Mouse (Mus musculus) heart, embryonic 15.5 days (tissue): ENCODE data around the gene Uhrf1bp1l. TPM values are rescaled to one million over a fixed set of nuclear protein-coding genes. Genes with fewer than 3 reads are reported as not detected.
A peak's percentile ranks its signal among the peaks of the same experiment; 100 is the strongest.
"Not testable (repeated sequence)": the region's sequence is repeated elsewhere in the genome, so short reads cannot be mapped to it uniquely, and the experiment has no call there.

Experiments
- ATAC-seq: fragments of 200-750 bp; cut with Nextera tagmentation; replicated peaks from 2 replicates; pipeline ENCODE4 v1.8.0; 2017; ENCODE audit warnings: low read depth, moderate TSS enrichment; ENCODE audit not compliant: insufficient number of reproducible peaks, insufficient read depth, low FRiP score
- H3K27ac ChIP-seq: fragments of 300-500 bp; sonication (generic); 2 replicates; pipeline ENCODE4 v1.5.1; 2015; ENCODE audit warnings: mild to moderate bottlenecking, inconsistent platforms
- H3K27me3 ChIP-seq: fragments of 300-500 bp; sonication (generic); 2 replicates; pipeline ENCODE4 v1.6.1; 2015; ENCODE audit warnings: inconsistent platforms
- H3K36me3 ChIP-seq: fragments of 300-500 bp; sonication (generic); 2 replicates; pipeline ENCODE4 v1.6.1; 2015; ENCODE audit warnings: mild to moderate bottlenecking, inconsistent platforms
- H3K4me1 ChIP-seq: fragments of 300-500 bp; sonication (generic); replicated peaks from 2 replicates; pipeline ENCODE4 v1.6.1; 2015; ENCODE audit warnings: inconsistent platforms
- H3K4me2 ChIP-seq: fragments of 300-500 bp; sonication (generic); 2 replicates; pipeline ENCODE4 v1.6.1; 2015; ENCODE audit warnings: inconsistent platforms, mild to moderate bottlenecking, moderate library complexity
- H3K4me3 ChIP-seq: fragments of 300-500 bp; sonication (generic); 2 replicates; pipeline ENCODE4 v1.5.1; 2015; ENCODE audit warnings: mild to moderate bottlenecking, inconsistent platforms
- H3K9ac ChIP-seq: fragments of 300-500 bp; sonication (generic); 2 replicates; pipeline ENCODE4 v1.6.1; 2015; ENCODE audit warnings: mild to moderate bottlenecking, inconsistent platforms
- H3K9me3 ChIP-seq: fragments of 300-500 bp; sonication (generic); replicated peaks from 2 replicates; pipeline ENCODE4 v1.6.1; 2016; ENCODE audit warnings: inconsistent platforms
- WGBS: fragments of 180-500 bp; shearing (Covaris S2); methylation state at CpG from one replicate; pipeline ENCODE4 v1.1.7; 2015; ENCODE audit warnings: mixed read lengths; 5-methylcytosine and 5-hydroxymethylcytosine counted together
- polyA plus RNA-seq: library from polyadenylated mRNA; unstranded; fragments of >200 nt; fragmentation: Nextera tagmentation; extraction: Ambion mirVana; gene quantifications from 2 replicates; pipeline ENCODE4 v1.2.1, GENCODE M21; 2015

The Uhrf1bp1l gene
- polyA plus RNA-seq: 18.0 and 19.2 TPM in 2 replicates

DNA sequence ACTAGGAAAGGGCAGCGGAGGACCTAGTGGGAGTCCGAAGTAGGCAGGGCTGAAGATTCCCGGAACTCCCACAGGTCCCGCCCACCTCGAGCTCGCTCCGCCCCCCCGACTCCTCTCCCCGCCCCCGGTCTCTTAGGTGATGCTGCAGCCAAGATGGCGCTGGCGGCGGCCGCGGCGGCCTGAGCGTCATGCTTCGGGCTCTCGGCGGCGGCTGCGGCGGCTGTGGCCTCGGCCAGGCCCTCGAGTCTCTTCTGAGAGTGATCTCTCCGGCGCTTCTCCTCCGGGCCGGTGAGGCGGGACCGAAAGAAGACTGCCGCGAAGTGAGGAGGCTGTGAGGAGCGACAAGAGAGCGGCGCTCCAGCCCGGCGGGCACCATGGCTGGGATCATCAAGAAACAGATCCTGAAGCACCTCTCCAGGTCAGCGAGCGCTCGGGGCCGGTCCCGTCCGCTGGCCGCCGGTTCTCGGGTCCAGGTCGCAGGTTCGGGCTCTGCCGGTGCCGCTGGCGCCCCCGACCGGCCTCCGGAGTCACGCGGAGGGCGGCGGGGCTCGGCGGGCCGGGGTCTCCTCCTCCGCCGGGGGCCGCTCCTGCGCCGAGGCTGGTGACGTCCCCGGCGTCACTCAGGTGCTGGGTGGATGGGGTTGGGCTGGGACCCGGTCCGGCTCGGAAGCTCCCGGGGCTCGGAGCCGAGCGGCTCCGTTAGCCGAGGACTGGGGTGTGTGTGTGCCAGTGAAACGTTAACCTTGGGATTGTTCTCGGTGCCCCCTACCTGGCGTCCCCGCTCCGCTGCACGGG, at the start of gene Uhrf1bp1l:
TSS of gene Uhrf1bp1l (plus strand) at position 121 of the 795 bp plus-strand sequence.
- H3K4me2 ChIP-seq: peak within 1 kb of the TSS; percentile 61
- H3K4me1 ChIP-seq: peaks cover 18% of the 10 kb centered on the region
- H3K27me3 ChIP-seq: no peaks in the 10 kb centered on the region
- WGBS: under 1% methylated on average over 85 of the region's 85 CpGs
- H3K9me3 ChIP-seq: no peaks in the 10 kb centered on the region
- peak; percentile 94 for ATAC-seq
- peak within 1 kb of the TSS; percentile 63 for H3K9ac ChIP-seq
- H3K4me3 ChIP-seq: peak within 1 kb of the TSS; percentile 63
- peak within 1 kb of the TSS; percentile 80 for H3K27ac ChIP-seq
- no peaks in the 10 kb centered on the region for H3K36me3 ChIP-seq

DNA sequence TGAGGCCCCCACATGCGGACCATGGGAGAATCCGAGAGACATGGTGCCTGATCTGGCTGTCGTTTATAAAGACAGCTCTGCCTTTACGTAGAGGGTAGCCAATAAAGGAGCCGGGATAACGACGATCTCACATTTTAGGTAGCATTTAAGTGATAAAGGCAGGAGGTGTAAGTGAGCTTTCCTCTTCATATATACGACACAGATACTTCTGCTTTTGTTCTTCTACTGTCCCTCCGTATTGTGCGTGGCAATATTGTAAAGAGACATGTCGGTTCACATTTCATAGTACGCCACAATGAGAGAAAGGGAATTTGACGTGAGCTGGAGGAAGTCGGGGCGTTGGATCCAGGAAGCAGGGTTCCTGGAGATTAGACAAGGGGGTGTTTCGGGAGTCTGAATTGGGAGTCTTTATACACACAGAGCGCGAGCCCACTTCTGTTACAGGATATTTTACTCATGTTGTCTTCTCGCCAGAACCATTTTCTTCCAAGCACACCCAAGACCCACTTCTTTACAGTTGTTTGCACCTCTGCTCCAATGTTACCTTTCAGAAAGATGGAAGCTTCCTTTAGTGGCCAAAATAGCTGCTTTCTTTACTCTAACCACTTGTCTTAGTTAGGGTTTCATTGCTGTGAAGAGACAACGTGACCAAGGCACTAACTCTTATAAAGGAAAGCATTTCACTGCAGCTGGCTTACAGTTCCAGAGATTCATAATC, 49.4 kb upstream of the Uhrf1bp1l start:
- Histone ChIP-seq H3K4me1 (no peaks in the 10 kb centered on the region), H3K36me3 (no peaks in the 10 kb centered on the region), H3K9ac (no peak overlapping the region), H3K4me2 (no peak overlapping the region; the same call in 1 of the 2 replicates), H3K4me3 (no peak overlapping the region), H3K27ac (no peak overlapping the region), H3K9me3 (no peaks in the 10 kb centered on the region), H3K27me3 (no peaks in the 10 kb centered on the region)
- 66% methylated on average over 20 of the region's 20 CpGs for WGBS
- no peak for ATAC-seq

DNA sequence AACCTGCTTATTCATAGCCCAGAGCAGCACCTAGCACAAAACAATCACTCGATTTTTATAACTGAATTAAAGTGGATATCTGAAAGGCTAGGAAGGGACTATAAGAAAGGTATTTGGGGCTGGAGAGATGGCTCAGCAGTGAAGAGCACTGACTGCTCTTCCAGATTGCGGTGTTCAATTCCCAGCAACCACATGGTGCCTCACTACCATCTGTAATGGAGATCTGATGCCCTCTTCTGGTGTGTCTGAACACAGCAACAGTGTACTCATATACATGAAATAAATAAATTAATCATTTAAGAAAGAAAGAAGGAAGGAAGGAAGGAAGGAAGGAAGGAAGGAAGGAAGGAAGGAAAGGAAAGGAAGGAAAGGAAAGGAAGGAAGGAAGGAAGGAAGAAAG, 48.5 kb upstream of the Uhrf1bp1l start:
- ATAC-seq, H3K4me3 ChIP-seq: not testable (repeated sequence)
- WGBS: 53% methylated on average over 2 of the region's 2 CpGs

DNA sequence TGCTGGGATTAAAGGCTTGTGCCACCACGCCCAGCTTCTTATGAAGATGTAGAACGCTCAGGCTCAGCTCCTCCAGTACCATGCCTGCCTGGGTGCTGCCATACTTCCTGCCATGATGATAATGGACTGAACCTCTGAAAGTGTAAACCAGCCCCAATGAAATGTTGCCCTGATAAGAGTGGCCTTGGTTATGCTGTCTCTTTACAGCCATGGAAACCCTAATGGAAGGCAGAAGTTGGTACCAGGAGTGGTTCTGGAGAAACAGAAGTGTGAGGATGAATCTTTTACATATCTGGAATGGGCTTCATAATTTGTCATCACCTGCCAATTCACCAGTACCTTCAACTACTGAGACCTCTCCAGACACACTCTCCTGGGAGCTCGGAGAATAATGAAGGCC, 46.8 kb upstream of the Uhrf1bp1l start:
- no peaks in the 10 kb centered on the region for H3K36me3 ChIP-seq
- no peak overlapping the region for H3K27ac ChIP-seq
- WGBS: 86% methylated on average over 3 of the region's 3 CpGs

More for the DNA sequence above, 48.5 kb upstream of the Uhrf1bp1l start:
- not testable (repeated sequence) for H3K36me3 ChIP-seq, H3K4me1 ChIP-seq, H3K9me3 ChIP-seq, H3K27me3 ChIP-seq, H3K4me2 ChIP-seq, H3K27ac ChIP-seq, H3K9ac ChIP-seq

DNA sequence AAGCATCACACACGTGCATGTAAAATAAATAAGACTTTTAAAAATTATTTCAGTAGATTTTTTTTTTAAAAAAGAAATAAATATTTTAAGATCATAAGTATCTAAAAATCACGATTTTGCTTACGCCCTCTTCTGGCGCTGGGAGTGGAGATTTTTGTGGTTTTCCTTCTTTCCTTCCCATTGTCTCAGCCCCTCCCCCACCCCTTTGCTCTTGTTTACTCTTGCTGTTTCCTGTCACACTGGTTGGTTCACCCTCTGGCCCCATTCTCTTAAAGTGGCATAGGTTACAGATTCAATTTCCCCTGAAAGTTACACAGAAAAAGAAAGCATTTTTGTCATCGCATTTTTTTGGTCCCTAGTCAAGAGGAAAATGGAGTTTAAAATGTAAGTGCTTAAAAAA, 41.7 kb upstream of the Uhrf1bp1l start:
- H3K27me3 ChIP-seq: no peaks in the 10 kb centered on the region
- H3K4me2 ChIP-seq: no peak overlapping the region
- WGBS: 42% methylated on average over 5 of the region's 5 CpGs
- H3K36me3 ChIP-seq: no peaks in the 10 kb centered on the region
- no peak overlapping the region for H3K9ac ChIP-seq
- H3K4me3 ChIP-seq: no peak overlapping the region
- H3K9me3 ChIP-seq: no peaks in the 10 kb centered on the region
- ATAC-seq: no peak
- H3K4me1 ChIP-seq: no peaks in the 10 kb centered on the region
- H3K27ac ChIP-seq: no peak overlapping the region

More for the DNA sequence above, 46.8 kb upstream of the Uhrf1bp1l start:
- Histone ChIP-seq H3K4me3 (no peak overlapping the region), H3K4me2 (no peak overlapping the region), H3K27me3 (no peaks in the 10 kb centered on the region), H3K4me1 (no peaks in the 10 kb centered on the region), H3K9me3 (no peaks in the 10 kb centered on the region), H3K9ac (no peak overlapping the region)
- no peak for ATAC-seq

DNA sequence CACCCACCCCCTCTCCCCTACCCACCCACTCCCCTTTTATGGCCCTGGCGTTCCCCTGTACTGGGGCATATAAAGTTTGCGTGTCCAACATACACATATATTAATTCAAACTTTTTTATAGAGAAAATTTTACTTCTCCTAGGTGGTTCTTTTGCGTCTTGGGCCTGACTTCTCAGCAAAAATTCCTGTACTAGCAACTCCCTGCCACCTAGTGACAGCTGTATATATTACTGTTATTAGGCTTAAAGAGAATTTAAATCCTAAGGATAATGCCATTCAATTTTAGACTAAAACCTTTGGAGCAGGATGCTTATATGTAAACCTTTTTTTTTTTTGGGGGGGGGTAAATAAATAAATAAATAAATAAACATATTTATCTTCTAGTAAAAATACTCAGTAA, 37.4 kb upstream of the Uhrf1bp1l start:
- Histone ChIP-seq H3K36me3 (peaks cover 9% of the 10 kb centered on the region), H3K9ac (no peak overlapping the region), H3K4me3 (no peak overlapping the region), H3K27me3 (no peaks in the 10 kb centered on the region), H3K27ac (no peak overlapping the region), H3K4me2 (no peak overlapping the region), H3K9me3 (no peaks in the 10 kb centered on the region), H3K4me1 (no peaks in the 10 kb centered on the region)
- WGBS: 81% methylated on average over 3 of the region's 3 CpGs
- no peak for ATAC-seq

DNA sequence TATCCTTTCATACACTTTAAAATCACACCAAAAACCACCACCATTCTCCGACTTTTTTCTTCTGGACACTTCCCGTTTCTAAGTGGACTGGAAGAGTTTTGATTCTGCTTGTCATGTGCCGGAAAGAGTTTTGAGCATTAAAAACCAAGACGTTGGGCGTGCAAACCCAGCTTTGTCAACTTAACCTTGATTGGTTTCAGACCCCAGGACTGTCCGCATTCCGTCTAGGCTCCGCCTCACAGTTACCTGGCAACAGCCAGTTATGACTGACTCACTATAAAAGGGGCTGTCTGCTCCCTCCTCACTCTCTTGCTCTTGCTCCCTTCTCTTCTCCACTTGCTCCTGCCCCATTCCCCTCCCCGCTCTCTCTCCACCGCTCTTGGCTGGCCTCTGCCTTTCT, 36.1 kb upstream of the Uhrf1bp1l start:
- Histone ChIP-seq H3K4me3 (peak overlapping the region; percentile 12), H3K27me3 (no peaks in the 10 kb centered on the region), H3K4me1 (no peaks in the 10 kb centered on the region), H3K9me3 (no peaks in the 10 kb centered on the region), H3K27ac (no peak overlapping the region), H3K4me2 (peak overlapping the region; percentile 38), H3K36me3 (peaks cover 23% of the 10 kb centered on the region), H3K9ac (no peak overlapping the region)
- 0 out of 2 replicates have a peak, but pooled peaks have one; percentile 58 for ATAC-seq
- 26% methylated on average over 10 of the region's 10 CpGs for WGBS

DNA sequence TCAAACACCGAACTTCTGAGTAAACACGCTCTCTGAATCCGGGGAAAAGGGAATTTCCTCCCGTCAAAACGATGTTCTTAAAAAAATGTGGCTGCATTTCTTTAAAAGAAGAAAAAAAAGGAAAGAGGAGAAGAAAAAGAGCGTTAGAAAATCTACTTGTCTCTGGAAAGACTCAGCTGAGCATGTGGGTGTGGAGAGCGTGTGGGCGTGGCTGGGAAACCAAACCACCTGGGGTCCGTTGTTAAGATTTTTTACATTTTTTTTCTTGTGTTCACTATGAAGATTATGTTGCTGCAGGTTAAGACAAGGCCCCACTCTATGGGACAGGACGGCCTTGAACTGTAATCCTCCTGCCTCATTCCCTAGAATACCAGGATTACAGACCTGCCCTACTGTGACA, 29.9 kb upstream of the Uhrf1bp1l start:
- WGBS: 81% methylated on average over 10 of the region's 10 CpGs
- no peak overlapping the region for H3K27ac ChIP-seq
- H3K27me3 ChIP-seq: no peaks in the 10 kb centered on the region
- no peaks in the 10 kb centered on the region for H3K4me1 ChIP-seq
- no peak for ATAC-seq
- no peak overlapping the region for H3K4me3 ChIP-seq
- no peaks in the 10 kb centered on the region for H3K9me3 ChIP-seq
- H3K9ac ChIP-seq: no peak overlapping the region
- H3K4me2 ChIP-seq: no peak overlapping the region
- peaks cover 42% of the 10 kb centered on the region for H3K36me3 ChIP-seq

DNA sequence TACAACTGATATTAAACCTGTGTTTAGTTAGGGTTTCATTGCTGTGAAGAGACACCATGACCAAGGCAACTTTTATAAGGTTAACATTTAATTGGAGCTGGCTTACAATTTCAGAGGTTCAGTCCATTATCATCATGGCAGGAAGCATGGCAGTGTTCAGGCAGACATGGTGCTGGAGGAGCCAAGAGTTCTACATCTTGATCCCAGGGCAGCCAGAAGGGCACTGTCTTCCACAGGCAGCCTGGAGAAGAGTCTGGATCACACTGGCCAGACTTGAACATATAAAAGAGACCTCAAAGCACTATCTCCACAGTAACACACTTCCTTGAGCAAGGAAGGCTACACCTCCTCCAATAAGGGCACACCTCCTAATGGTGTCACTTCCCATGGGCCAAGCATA, 24.5 kb upstream of the Uhrf1bp1l start:
- Histone ChIP-seq H3K27me3 (no peaks in the 10 kb centered on the region), H3K36me3 (peaks cover 23% of the 10 kb centered on the region)
- ATAC-seq: no peak

DNA sequence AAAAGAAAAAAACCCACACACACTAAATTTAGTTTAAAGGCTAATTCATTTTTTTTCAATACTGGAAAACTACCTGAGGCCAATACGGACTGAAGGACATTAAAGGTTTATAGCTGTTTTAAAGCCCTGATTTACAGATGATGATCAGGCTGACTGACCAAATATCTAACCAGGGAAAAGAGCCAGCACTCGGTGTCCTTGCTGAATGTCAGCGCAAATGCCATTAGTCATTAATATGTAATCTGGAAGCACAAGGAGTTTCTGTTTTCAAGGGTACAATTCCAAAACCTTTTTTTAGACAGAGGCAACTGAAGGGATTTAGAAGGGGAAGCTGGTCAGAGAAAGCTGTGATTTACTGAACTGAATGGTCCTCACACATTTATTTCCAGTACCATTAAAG, 24.0 kb upstream of the Uhrf1bp1l start:
- H3K36me3 ChIP-seq: peaks cover 26% of the 10 kb centered on the region
- no peaks in the 10 kb centered on the region for H3K27me3 ChIP-seq
- 70% methylated on average over 3 of the region's 3 CpGs for WGBS
- H3K4me3 ChIP-seq: no peak overlapping the region
- H3K4me2 ChIP-seq: no peak overlapping the region
- H3K27ac ChIP-seq: no peak overlapping the region; the same call in 1 of the 2 replicates
- H3K9ac ChIP-seq: no peak overlapping the region
- ATAC-seq: no peak
- H3K4me1 ChIP-seq: no peaks in the 10 kb centered on the region
- H3K9me3 ChIP-seq: no peaks in the 10 kb centered on the region

More for the DNA sequence above, 24.5 kb upstream of the Uhrf1bp1l start:
- Histone ChIP-seq H3K4me3 (no peak overlapping the region), H3K27ac (no peak overlapping the region), H3K9me3 (no peaks in the 10 kb centered on the region), H3K4me1 (no peaks in the 10 kb centered on the region), H3K4me2 (no peak overlapping the region), H3K9ac (no peak overlapping the region)

DNA sequence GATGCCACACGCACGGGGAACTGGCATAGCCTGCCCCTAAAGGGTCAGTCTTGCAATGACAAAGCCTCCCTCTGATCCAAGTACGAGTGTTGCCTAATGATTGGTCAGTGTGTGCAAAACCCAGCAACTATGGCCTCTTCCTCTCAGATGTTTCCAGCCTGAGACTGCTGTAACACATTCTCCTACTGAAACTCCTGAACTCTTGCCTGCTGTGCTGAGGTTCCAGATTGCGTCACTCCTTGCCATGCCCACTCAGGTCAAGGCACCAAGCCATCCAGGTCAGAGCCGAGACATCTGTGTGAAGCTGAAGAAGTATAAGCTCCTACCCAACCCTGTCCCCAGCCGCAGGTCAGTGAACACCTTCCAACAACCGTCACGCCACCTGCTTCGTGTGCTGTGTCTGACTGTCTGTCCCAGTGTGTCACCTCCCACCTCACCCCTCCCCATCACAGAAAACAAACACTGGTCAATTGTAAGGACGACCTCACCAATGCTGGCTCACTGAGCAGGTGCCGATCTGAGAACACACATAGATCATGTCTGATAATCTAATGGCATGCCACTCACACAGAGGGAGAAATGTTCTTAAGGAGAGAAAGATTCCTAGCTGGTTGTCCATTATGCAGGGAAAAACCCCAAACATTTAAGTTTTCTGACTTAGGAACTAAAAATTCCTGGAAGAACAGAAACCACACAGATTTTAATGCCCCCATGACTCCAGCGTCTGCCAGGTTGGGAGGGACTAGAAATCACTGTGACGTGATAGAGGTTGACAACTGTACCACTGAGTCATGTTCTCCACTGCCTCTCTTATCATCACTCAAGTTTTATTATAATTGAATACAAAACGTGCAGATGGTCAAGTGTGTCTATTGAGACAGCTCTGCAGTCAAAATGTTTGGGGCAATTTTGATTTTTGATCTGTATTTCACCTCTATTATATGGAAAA, 22.3 kb upstream of the Uhrf1bp1l start:
- H3K4me1 ChIP-seq: no peaks in the 10 kb centered on the region
- H3K27me3 ChIP-seq: no peaks in the 10 kb centered on the region
- no peak overlapping the region for H3K4me3 ChIP-seq
- WGBS: 84% methylated on average over 14 of the region's 14 CpGs
- peaks cover 32% of the 10 kb centered on the region for H3K36me3 ChIP-seq
- H3K9ac ChIP-seq: no peak overlapping the region
- H3K27ac ChIP-seq: no peak overlapping the region
- no peak for ATAC-seq
- no peaks in the 10 kb centered on the region for H3K9me3 ChIP-seq
- no peak overlapping the region for H3K4me2 ChIP-seq
